Mouse (Mus musculus) forebrain, embryonic 14.5 days (tissue): ENCODE data around the gene Gm9803. TPM values are rescaled to one million over a fixed set of nuclear protein-coding genes. Genes with fewer than 3 reads are reported as not detected.

ENCODE experiments used
- ATAC-seq: fragments of 200-750 bp; cut with Nextera tagmentation; 2 replicates; pipeline ENCODE4 v1.8.0; 2017; ENCODE audit warnings: mild to moderate bottlenecking, moderate library complexity
- DNase-seq: peaks from one replicate; pipeline ENCODE4 v3.0.0-alpha.2; 2015; ENCODE audit warnings: low spot score
- H3K27ac ChIP-seq: fragments of 300-500 bp; sonication (generic); 2 replicates; pipeline ENCODE4 v1.5.1; 2014; ENCODE audit warnings: low read depth, mild to moderate bottlenecking, control low read depth, low read length, moderate library complexity
- H3K27me3 ChIP-seq: fragments of 300-500 bp; sonication (generic); replicated peaks from 2 replicates; pipeline ENCODE4 v1.6.1; 2014; ENCODE audit warnings: low read length, control low read depth, mixed read lengths; ENCODE audit not compliant: control insufficient read depth, insufficient read depth
- H3K36me3 ChIP-seq: fragments of 300-500 bp; sonication (generic); 2 replicates; pipeline ENCODE4 v1.6.1; 2014; ENCODE audit warnings: low read length, control low read depth; ENCODE audit not compliant: control insufficient read depth, insufficient read depth
- H3K4me1 ChIP-seq: fragments of 300-500 bp; sonication (generic); 2 replicates; pipeline ENCODE4 v1.6.1; 2014; ENCODE audit warnings: antibody characterized with exemption, low read length, control low read depth; ENCODE audit not compliant: control insufficient read depth, insufficient read depth
- H3K4me2 ChIP-seq: fragments of 300-500 bp; sonication (generic); 2 replicates; pipeline ENCODE4 v1.6.1; 2014; ENCODE audit warnings: mild to moderate bottlenecking, control low read depth, low read length
- H3K4me3 ChIP-seq: fragments of 300-500 bp; sonication (generic); 2 replicates; pipeline ENCODE4 v1.5.1; 2014; ENCODE audit warnings: low read depth, low read length, control low read depth
- H3K9ac ChIP-seq: fragments of 300-500 bp; sonication (generic); 2 replicates; pipeline ENCODE4 v1.6.1; 2014; ENCODE audit warnings: mild to moderate bottlenecking, low read length, control low read depth, moderate library complexity
- H3K9me3 ChIP-seq: fragments of 300-500 bp; sonication (generic); replicated peaks from 2 replicates; pipeline ENCODE4 v1.6.1; 2016; ENCODE audit warnings: low read length, control low read depth, mixed read lengths; ENCODE audit not compliant: control insufficient read depth
- WGBS: fragments of 180-500 bp; shearing (Covaris S2); extraction: QIAGEN DNeasy Blood & Tissue Kit; methylation state at CpG from one replicate; pipeline ENCODE4 v1.1.7; 2014; 5-methylcytosine and 5-hydroxymethylcytosine counted together
- polyA plus RNA-seq: library from polyadenylated mRNA; unstranded; fragments of >200 nt; fragmentation: Nextera tagmentation; extraction: Ambion mirVana; gene quantifications from 2 replicates; pipeline ENCODE4 v1.2.1, GENCODE M21; 2014

The Gm9803 gene
- polyA plus RNA-seq, 1 experiment from 2014 or later = 22.1 TPM

- ATAC-seq = peak; percentile 76
- H3K4me3 ChIP-seq = no peak overlapping the region
- 13% methylated on average over 15 of the region's 15 CpGs for WGBS
- peak overlapping the region; percentile 89 for H3K27ac ChIP-seq
- H3K9ac ChIP-seq = peak overlapping the region; percentile 13
- peaks cover 9% of the 10 kb centered on the region for H3K4me1 ChIP-seq
- H3K9me3 ChIP-seq = no peaks in the 10 kb centered on the region
- H3K4me2 ChIP-seq = 0 out of 2 replicates have a peak overlapping the region, but pooled peaks have one; percentile 7
- DNase-seq = peak; percentile 72
- peaks cover 61% of the 10 kb centered on the region for H3K36me3 ChIP-seq
- no peaks in the 10 kb centered on the region for H3K27me3 ChIP-seq
Observed at GRCm38 (mm10) chr10:43527283-43528269, 3.7 kb downstream of the Gm9803 start.

- Histone ChIP-seq H3K36me3 (peaks cover 48% of the 10 kb centered on the region), H3K9ac (no peak overlapping the region), H3K4me1 (no peaks in the 10 kb centered on the region; the same call in 1 of the 2 replicates), H3K4me3 (no peak overlapping the region), H3K4me2 (no peak overlapping the region), H3K27me3 (no peaks in the 10 kb centered on the region), H3K27ac (no peak overlapping the region), H3K9me3 (no peaks in the 10 kb centered on the region)
- DNase-seq = no peak
- WGBS = 77% methylated on average over 1 of the region's 1 CpGs
- ATAC-seq = no peak
Observed at GRCm38 (mm10) chr10:43534382-43534781, 10.5 kb downstream of the Gm9803 start.

- no peaks in the 10 kb centered on the region for H3K27me3 ChIP-seq
- H3K9ac ChIP-seq = no peak overlapping the region
- 96% methylated on average over 7 of the region's 7 CpGs for WGBS
- DNase-seq (no peak), ATAC-seq (no peak)
- no peaks in the 10 kb centered on the region for H3K9me3 ChIP-seq
- no peak overlapping the region for H3K27ac ChIP-seq
- H3K4me1 ChIP-seq = peaks cover 6% of the 10 kb centered on the region
- peaks cover 17% of the 10 kb centered on the region for H3K36me3 ChIP-seq
- no peak overlapping the region for H3K4me3 ChIP-seq
- no peak overlapping the region for H3K4me2 ChIP-seq
Observed at GRCm38 (mm10) chr10:43537652-43538051, 13.8 kb downstream of the Gm9803 start.

- H3K27ac ChIP-seq = no peak overlapping the region
- H3K27me3 ChIP-seq = no peaks in the 10 kb centered on the region
- ATAC-seq = no peak
- WGBS = 87% methylated on average over 5 of the region's 5 CpGs
- H3K9me3 ChIP-seq = no peaks in the 10 kb centered on the region
- H3K4me3 ChIP-seq = no peak overlapping the region
- H3K36me3 ChIP-seq = peaks cover 12% of the 10 kb centered on the region
- peaks cover 6% of the 10 kb centered on the region for H3K4me1 ChIP-seq
- DNase-seq = no peak
- H3K9ac ChIP-seq = no peak overlapping the region
- no peak overlapping the region for H3K4me2 ChIP-seq
Observed at GRCm38 (mm10) chr10:43538831-43539230, 14.9 kb downstream of the Gm9803 start.

GRCm38 (mm10) chr10:43539746-43540310, 15.9 kb downstream of the Gm9803 start:
- DNase-seq = no peak

GRCm38 (mm10) chr10:43540442-43541152, 16.7 kb downstream of the Gm9803 start, which contains the start of gene 1700021F05Rik:
Gene 1700021F05Rik, minus strand, starts transcription at chr10:43540994.
- peak within 1 kb of the TSS; percentile 76 for H3K9ac ChIP-seq
- H3K4me3 ChIP-seq = peak within 1 kb of the TSS; percentile 86
- WGBS = under 1% methylated on average over 51 of the region's 56 CpGs
- H3K9me3 ChIP-seq = no peaks in the 10 kb centered on the region
- peak within 1 kb of the TSS; percentile 66 for H3K4me2 ChIP-seq
- DNase-seq (peak; percentile 94), ATAC-seq (peak; percentile 99)
- H3K36me3 ChIP-seq = peaks cover 9% of the 10 kb centered on the region
- no peak within 1 kb of the TSS; the same call in 1 of the 2 replicates for H3K27ac ChIP-seq
- peaks cover 6% of the 10 kb centered on the region for H3K4me1 ChIP-seq
- H3K27me3 ChIP-seq = no peaks in the 10 kb centered on the region

More at GRCm38 (mm10) chr10:43539746-43540310, 15.9 kb downstream of the Gm9803 start:
- ATAC-seq = no peak
- Histone ChIP-seq H3K4me2 (peak overlapping the region; percentile 66), H3K36me3 (peaks cover 12% of the 10 kb centered on the region), H3K4me1 (peaks cover 6% of the 10 kb centered on the region), H3K27me3 (no peaks in the 10 kb centered on the region), H3K27ac (no peak overlapping the region), H3K4me3 (peak overlapping the region; percentile 86), H3K9ac (peak overlapping the region; percentile 76), H3K9me3 (no peaks in the 10 kb centered on the region)
- 21% methylated on average over 12 of the region's 12 CpGs for WGBS

GRCm38 (mm10) chr10:43541153-43541544, 17.3 kb downstream of the Gm9803 start:
- no peak overlapping the region for H3K27ac ChIP-seq
- peak overlapping the region; percentile 86 for H3K4me3 ChIP-seq
- H3K4me1 ChIP-seq = peaks cover 6% of the 10 kb centered on the region
- H3K9ac ChIP-seq = no peak overlapping the region
- no peaks in the 10 kb centered on the region for H3K9me3 ChIP-seq
- peak overlapping the region; percentile 66 for H3K4me2 ChIP-seq
- DNase-seq (no peak), ATAC-seq (peak; percentile 29)
- H3K27me3 ChIP-seq = no peaks in the 10 kb centered on the region
- peaks cover 4% of the 10 kb centered on the region for H3K36me3 ChIP-seq
- 44% methylated on average over 8 of the region's 8 CpGs for WGBS

- 72% methylated on average over 5 of the region's 5 CpGs for WGBS
Observed at GRCm38 (mm10) chr10:43549411-43549810, 25.5 kb downstream of the Gm9803 start.

More at GRCm38 (mm10) chr10:43549411-43549810, 25.5 kb downstream of the Gm9803 start:
- H3K4me1 ChIP-seq = no peaks in the 10 kb centered on the region
- no peak for ATAC-seq
- H3K36me3 ChIP-seq = no peaks in the 10 kb centered on the region
- no peak overlapping the region for H3K27ac ChIP-seq
- no peaks in the 10 kb centered on the region for H3K27me3 ChIP-seq
- H3K9ac ChIP-seq = no peak overlapping the region
- no peak for DNase-seq
- no peak overlapping the region for H3K4me3 ChIP-seq
- H3K9me3 ChIP-seq = no peaks in the 10 kb centered on the region
- H3K4me2 ChIP-seq = no peak overlapping the region
